Mouse (Mus musculus): Measurements from ENCODE around the gene Slc22a21.

The Slc22a21 gene

GRCm38 (mm10) chr11:53903781-53904533 lies 76.2 kb downstream of the Slc22a21 start:
- no peak overlapping the region for H3K4me3 ChIP-seq (replicated peaks; ENCODE audit: low read length)
- H3K27me3 ChIP-seq (ENCODE audit: insufficient read depth, low read length), result peaks cover 5% of the 10 kb centered on the region; the same call in 1 of the 2 replicates
- H3K36me3 ChIP-seq (ENCODE audit: insufficient read depth, low read length), result no peaks in the 10 kb centered on the region
- H3K4me1 ChIP-seq (replicated peaks; ENCODE audit: low read depth, low read length), result peaks cover 38% of the 10 kb centered on the region
- TF ChIP-seq NANOG (IDR thresholded peaks at IDR 0.05; ENCODE audit: borderline replicate concordance, low read length) (no peak), POU5F1 (IDR thresholded peaks at IDR 0.05; ENCODE audit: borderline replicate concordance, low read length) (no peak), CTCF (conservative IDR thresholded peaks at IDR 0.05; ENCODE audit: low read length) (no peak)
- peaks cover 6% of the 10 kb centered on the region; the same call in 1 of the 2 replicates for H3K9me3 ChIP-seq (ENCODE audit: low read length)

GRCm38 (mm10) chr11:53902741-53903140 lies 77.4 kb downstream of the Slc22a21 start:
- Histone ChIP-seq H3K27me3 (ENCODE audit: insufficient read depth, low read length) (peaks cover 5% of the 10 kb centered on the region; the same call in 1 of the 2 replicates), H3K4me3 (replicated peaks; ENCODE audit: low read length) (no peak overlapping the region), H3K9me3 (ENCODE audit: low read length) (peaks cover 6% of the 10 kb centered on the region; the same call in 1 of the 2 replicates), H3K36me3 (ENCODE audit: insufficient read depth, low read length) (no peaks in the 10 kb centered on the region), H3K4me1 (replicated peaks; ENCODE audit: low read depth, low read length) (peaks cover 38% of the 10 kb centered on the region)
- TF ChIP-seq NANOG (IDR thresholded peaks at IDR 0.05; ENCODE audit: borderline replicate concordance, low read length) (no peak), CTCF (conservative IDR thresholded peaks at IDR 0.05; ENCODE audit: low read length) (no peak), POU5F1 (IDR thresholded peaks at IDR 0.05; ENCODE audit: borderline replicate concordance, low read length) (no peak)

- no peaks in the 10 kb centered on the region for H3K36me3 ChIP-seq (ENCODE audit: insufficient read depth, low read length)
- no peak overlapping the region for H3K4me3 ChIP-seq (replicated peaks; ENCODE audit: low read length)
- H3K4me1 ChIP-seq (replicated peaks; ENCODE audit: low read depth, low read length), result peaks cover 38% of the 10 kb centered on the region
- peaks cover 6% of the 10 kb centered on the region; the same call in 1 of the 2 replicates for H3K9me3 ChIP-seq (ENCODE audit: low read length)
- no peak for TF ChIP-seq CTCF (conservative IDR thresholded peaks at IDR 0.05; ENCODE audit: low read length)
- TF ChIP-seq POU5F1 (IDR thresholded peaks at IDR 0.05; ENCODE audit: borderline replicate concordance, low read length), result no peak
- no peak for TF ChIP-seq NANOG (IDR thresholded peaks at IDR 0.05; ENCODE audit: borderline replicate concordance, low read length)
- peaks cover 5% of the 10 kb centered on the region; the same call in 1 of the 2 replicates for H3K27me3 ChIP-seq (ENCODE audit: insufficient read depth, low read length)
Observed at GRCm38 (mm10) chr11:53900991-53901390, 79.1 kb downstream of the Slc22a21 start.

- Histone ChIP-seq H3K27me3 (ENCODE audit: insufficient read depth, low read length) (no peaks in the 10 kb centered on the region), H3K4me1 (replicated peaks; ENCODE audit: low read depth, low read length) (peaks cover 34% of the 10 kb centered on the region), H3K36me3 (ENCODE audit: insufficient read depth, low read length) (no peaks in the 10 kb centered on the region), H3K9me3 (ENCODE audit: low read length) (peaks cover 6% of the 10 kb centered on the region; the same call in 1 of the 2 replicates), H3K4me3 (replicated peaks; ENCODE audit: low read length) (no peak overlapping the region)
- TF ChIP-seq POU5F1 (IDR thresholded peaks at IDR 0.05; ENCODE audit: borderline replicate concordance, low read length) (no peak), NANOG (IDR thresholded peaks at IDR 0.05; ENCODE audit: borderline replicate concordance, low read length) (no peak), CTCF (conservative IDR thresholded peaks at IDR 0.05; ENCODE audit: low read length) (no peak)
Observed at GRCm38 (mm10) chr11:53899981-53900380, 80.2 kb downstream of the Slc22a21 start.
